Mouse (Mus musculus) CH12.LX (cell line): ENCODE results near the gene Alpk3. TPM values are rescaled to one million over a fixed set of nuclear protein-coding genes. Genes with fewer than 3 reads are reported as not detected.

Experiments
- DNase-seq: peaks from one replicate; pipeline ENCODE4 v3.0.0-alpha.2; 2013; ENCODE audit errors: extremely low read depth
- H3K27ac ChIP-seq: 2 replicates; pipeline ENCODE4 v1.5.1; 2012; ENCODE audit warnings: low read depth, mild to moderate bottlenecking, control low read depth, moderate library complexity; ENCODE audit not compliant: insufficient read depth
- H3K27me3 ChIP-seq: replicated peaks from 2 replicates; pipeline ENCODE3; 2012; ENCODE audit warnings: inconsistent platforms
- H3K36me3 ChIP-seq, 2 experiments: replicated peaks in 1 of 2; 2 replicates each; pipeline versions ENCODE3 to v1.6.1; 2012; ENCODE audit warnings: inconsistent platforms in 1 of 2, low read length in 1 of 2, mild to moderate bottlenecking in 1 of 2, mixed read lengths in 1 of 2, moderate library complexity in 1 of 2; ENCODE audit not compliant: control insufficient read depth in 1 of 2, insufficient read depth in 1 of 2
- H3K4me1 ChIP-seq, 2 experiments: 2 replicates each; pipeline ENCODE4 v1.6.1; 2012; ENCODE audit warnings: inconsistent platforms in 1 of 2, moderate library complexity in 1 of 2; ENCODE audit not compliant: insufficient read depth in 2 of 2, control insufficient read depth in 1 of 2
- H3K4me2 ChIP-seq: 2 replicates; pipeline ENCODE4 v1.6.1; 2012; ENCODE audit warnings: low read depth, mild to moderate bottlenecking, control low read depth; ENCODE audit not compliant: poor library complexity, insufficient read depth, severe bottlenecking
- H3K4me3 ChIP-seq, 3 experiments: fragments of 150-350 bp in 1 of 3; sonication (generic) in 1 of 3; replicated peaks in 1 of 3; 2 replicates each; pipeline versions ENCODE3 to v1.5.1; 2011 to 2012; ENCODE audit warnings: low read depth in 2 of 3, low read length in 2 of 3, mild to moderate bottlenecking in 2 of 3, moderate library complexity in 2 of 3, control low read depth in 1 of 3, improper control_type of control experiment in 1 of 3, inconsistent platforms in 1 of 3, mixed read lengths in 1 of 3; ENCODE audit not compliant: poor library complexity in 1 of 3
- H3K79me2 ChIP-seq: replicated peaks from 2 replicates; pipeline ENCODE4 v1.6.1; 2012; ENCODE audit warnings: mild to moderate bottlenecking, moderate library complexity; ENCODE audit not compliant: control insufficient read depth, poor library complexity, insufficient read depth, severe bottlenecking; ENCODE audit errors: extremely low read depth
- H3K9ac ChIP-seq: 2 replicates; pipeline ENCODE4 v1.6.1; 2012; ENCODE audit warnings: low read depth, mild to moderate bottlenecking, control low read depth, moderate library complexity; ENCODE audit not compliant: insufficient read depth
- H3K9me3 ChIP-seq: replicated peaks from 2 replicates; pipeline ENCODE3; 2012; ENCODE audit warnings: low read length, inconsistent platforms, mixed read lengths
- BHLHE40 ChIP-seq: IDR thresholded peaks from 2 replicates; pipeline ENCODE4 v1.6.1; 2011; ENCODE audit warnings: mild to moderate bottlenecking, low read depth, low read length, improper control_type of control experiment
- CHD1 ChIP-seq: IDR thresholded peaks from 2 replicates; pipeline ENCODE4 v1.6.1; 2012; ENCODE audit warnings: low read depth, low read length, improper control_type of control experiment, inconsistent platforms
- CHD2 ChIP-seq: IDR thresholded peaks from 2 replicates; pipeline ENCODE4 v1.6.1; 2011; ENCODE audit warnings: low read length, improper control_type of control experiment
- E2F4 ChIP-seq: IDR thresholded peaks from 2 replicates; pipeline ENCODE4 v1.6.1; 2011; ENCODE audit warnings: low read depth, low read length, improper control_type of control experiment; ENCODE audit not compliant: insufficient replicate concordance
- ELF1 ChIP-seq: IDR thresholded peaks from 2 replicates; pipeline ENCODE4 v1.6.1; 2014; ENCODE audit warnings: low read depth, mild to moderate bottlenecking, inconsistent platforms, low read length, improper control_type of control experiment
- JUND ChIP-seq: conservative IDR thresholded peaks from 2 replicates; pipeline ENCODE4 v1.6.1; 2011; ENCODE audit warnings: low read depth, low read length, improper control_type of control experiment
- MAFK ChIP-seq: IDR thresholded peaks from 2 replicates; pipeline ENCODE4 v1.6.1; 2011; ENCODE audit warnings: low read length, improper control_type of control experiment; ENCODE audit not compliant: insufficient replicate concordance
- MAX ChIP-seq: IDR thresholded peaks from 2 replicates; pipeline ENCODE4 v1.6.1; 2011; ENCODE audit warnings: low read length, improper control_type of control experiment
- MAZ ChIP-seq: IDR thresholded peaks from 2 replicates; pipeline ENCODE4 v1.6.1; 2012; ENCODE audit warnings: low read depth, mild to moderate bottlenecking, inconsistent platforms, low read length, improper control_type of control experiment, moderate library complexity
- MEF2A ChIP-seq: IDR thresholded peaks from 2 replicates; pipeline ENCODE4 v1.6.1; 2014; ENCODE audit warnings: low read depth, mild to moderate bottlenecking, inconsistent platforms, low read length, improper control_type of control experiment, borderline replicate concordance
- MXI1 ChIP-seq: IDR thresholded peaks from 2 replicates; pipeline ENCODE4 v1.6.1; 2011; ENCODE audit warnings: mild to moderate bottlenecking, low read depth, low read length, improper control_type of control experiment
- NELFE ChIP-seq: IDR thresholded peaks from 2 replicates; pipeline ENCODE4 v1.6.1; 2011; ENCODE audit warnings: low read depth, low read length, improper control_type of control experiment
- NRF1 ChIP-seq: IDR thresholded peaks from 2 replicates; pipeline ENCODE4 v1.6.1; 2014; ENCODE audit warnings: low read depth, mild to moderate bottlenecking, inconsistent platforms, low read length, improper control_type of control experiment, moderate library complexity
- POLR2AphosphoS2 ChIP-seq: IDR thresholded peaks from 2 replicates; pipeline ENCODE4 v1.6.1; 2011; ENCODE audit warnings: low read depth, low read length, improper control_type of control experiment
- RAD21 ChIP-seq: IDR thresholded peaks from 2 replicates; pipeline ENCODE4 v1.6.1; 2011; ENCODE audit warnings: low read depth, mild to moderate bottlenecking, low read length, improper control_type of control experiment, moderate library complexity
- RCOR1 ChIP-seq: conservative IDR thresholded peaks from 2 replicates; pipeline ENCODE4 v1.6.1; 2012; ENCODE audit warnings: low read depth, mild to moderate bottlenecking, inconsistent platforms, low read length, improper control_type of control experiment
- SMC3 ChIP-seq: IDR thresholded peaks from 2 replicates; pipeline ENCODE4 v1.6.1; 2011; ENCODE audit warnings: low read depth, low read length, improper control_type of control experiment
- TCF12 ChIP-seq: IDR thresholded peaks from 2 replicates; pipeline ENCODE4 v1.6.1; 2014; ENCODE audit warnings: low read depth, mild to moderate bottlenecking, inconsistent platforms, low read length, improper control_type of control experiment
- UBTF ChIP-seq: IDR thresholded peaks from 2 replicates; pipeline ENCODE4 v1.6.1; 2012; ENCODE audit warnings: low read depth, mild to moderate bottlenecking, inconsistent platforms, low read length, improper control_type of control experiment, moderate library complexity
- USF2 ChIP-seq: conservative IDR thresholded peaks from 2 replicates; pipeline ENCODE4 v1.6.1; 2011; ENCODE audit warnings: low read depth, low read length, improper control_type of control experiment
- ZC3H11A ChIP-seq: IDR thresholded peaks from 2 replicates; pipeline ENCODE4 v1.6.1; 2012; ENCODE audit warnings: low read depth, mild to moderate bottlenecking, inconsistent platforms, low read length, improper control_type of control experiment
- dilution Hi-C: fragments of 300-500 bp; cut with MboI; formaldehyde crosslinking; loops from 2 replicates; pipeline ENCODE4 v1.14.3; 2020; ENCODE audit warnings: low sequenced_read_pairs; ENCODE audit not compliant: extremely low pct_unique_long_range_greater_than_20kb, extremely low pct_ligation_motif_present
- in situ Hi-C: fragments of 300-500 bp; cut with MboI; formaldehyde crosslinking; loops from 3 replicates; pipeline ENCODE4 v1.14.3; 2019; ENCODE audit warnings: low sequenced_read_pairs, low pct_ligation_motif_present, low pct_unique_long_range_greater_than_20kb, mixed read lengths
- polyA plus RNA-seq: library from polyadenylated mRNA; unstranded; fragments of >175 nt; gene quantifications from 2 replicates; pipeline ENCODE4 v1.2.1, GENCODE M21; 2012; ENCODE audit warnings: low read depth; ENCODE audit not compliant: insufficient read length
- total RNA-seq, 2 experiments: library from RNA; depleted of rRNA; stranded (reverse); fragments of 300-350 nt in 1 of 2; fragments of >200 nt in 1 of 2; gene quantifications; 2 replicates each; pipeline ENCODE4 v1.2.3; 2012 to 2014

Alpk3 gene
- total and polyA plus RNA-seq, 3 experiments = 0.13 to 1.1 (median 0.64) TPM

DNA sequence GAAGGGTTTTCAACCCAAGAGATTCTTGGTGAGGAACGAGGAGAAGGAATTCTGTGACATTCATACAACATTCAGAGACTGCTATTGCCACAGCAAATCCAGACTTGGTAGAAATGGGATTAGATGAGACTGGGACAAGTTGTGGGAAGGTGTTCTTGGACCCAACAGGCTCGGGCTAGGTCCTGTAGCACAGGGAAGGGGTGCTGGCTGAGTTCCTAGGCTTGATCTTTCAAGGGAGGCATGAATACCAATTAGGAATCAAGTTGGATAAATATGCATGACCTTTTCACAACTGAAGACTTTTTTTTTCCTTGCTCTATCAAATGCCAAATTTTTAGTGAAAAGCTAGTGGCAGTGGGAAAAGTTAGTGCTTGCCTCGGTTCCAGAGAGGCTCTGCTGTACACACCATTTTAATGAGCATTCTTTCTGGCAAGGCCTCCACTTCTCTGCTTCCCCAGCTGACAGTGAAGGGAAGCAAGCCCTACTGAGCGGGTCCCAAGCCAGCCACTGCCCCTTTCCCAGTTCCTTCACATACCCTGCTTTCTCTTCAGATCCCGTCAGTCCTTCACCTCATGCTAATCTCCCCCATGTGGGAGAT is 14.3 kb upstream of the Alpk3 start:
- no peak overlapping the region for H3K4me3 ChIP-seq
- no peak for DNase-seq
- H3K9ac ChIP-seq = no peak overlapping the region
- H3K36me3 ChIP-seq = peaks cover 46 to 67% of the 10 kb centered on the region in 2 experiments
- H3K27ac ChIP-seq = no peak overlapping the region
- H3K4me1 ChIP-seq = no peaks in the 10 kb centered on the region
- no peaks in the 10 kb centered on the region for H3K9me3 ChIP-seq
- no peaks in the 10 kb centered on the region for H3K27me3 ChIP-seq
- H3K4me2 ChIP-seq = no peak overlapping the region
- in situ Hi-C loops = no loop called here
- TF ChIP-seq MAZ (no peak), MXI1 (no peak)
- TF ChIP-seq, all 38 proteins: peak for 0
- dilution Hi-C loops = no loop called here
- no peaks in the 10 kb centered on the region for H3K79me2 ChIP-seq

DNA sequence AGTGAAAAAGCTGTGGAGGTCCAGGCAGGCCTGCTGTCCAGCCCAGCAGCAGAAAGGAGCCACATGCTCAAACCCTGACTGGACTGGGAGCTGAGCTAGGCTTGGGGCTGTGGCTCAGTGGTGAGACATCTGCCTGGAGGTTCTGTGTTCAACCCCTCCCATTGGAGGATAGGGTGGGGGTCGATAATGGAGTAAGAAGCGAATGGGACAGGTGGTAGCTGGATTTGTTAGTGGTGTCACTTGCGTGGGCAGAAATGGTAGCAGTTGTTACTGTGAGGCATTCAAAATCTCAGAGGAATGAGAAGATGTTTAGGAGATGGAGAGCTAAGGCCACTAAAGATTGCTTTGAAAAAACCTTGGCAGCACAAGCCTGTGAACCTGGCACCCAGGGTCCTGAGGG is 9.6 kb upstream of the Alpk3 start:
- H3K79me2 ChIP-seq = no peaks in the 10 kb centered on the region
- no peak overlapping the region for H3K27ac ChIP-seq
- H3K4me3 ChIP-seq = no peak overlapping the region
- dilution Hi-C loops (no loop called here), in situ Hi-C loops (no loop called here)
- H3K9me3 ChIP-seq = no peaks in the 10 kb centered on the region
- H3K4me2 ChIP-seq = no peak overlapping the region
- H3K4me1 ChIP-seq = no peaks in the 10 kb centered on the region
- no peaks in the 10 kb centered on the region for H3K27me3 ChIP-seq
- no peak overlapping the region for H3K9ac ChIP-seq
- TF ChIP-seq ELF1 (no peak), RAD21 (no peak), NRF1 (no peak), POLR2AphosphoS2 (no peak), NELFE (no peak), USF2 (no peak), ZC3H11A (no peak), BHLHE40 (no peak), RCOR1 (no peak), E2F4 (no peak), MAFK (no peak), UBTF (no peak), CHD1 (no peak), TCF12 (no peak), CHD2 (no peak), JUND (no peak), SMC3 (no peak), MEF2A (no peak), MAX (no peak)
- DNase-seq = no peak
- H3K36me3 ChIP-seq = peaks cover 5 to 20% of the 10 kb centered on the region in 2 experiments
